Mouse (Mus musculus) E14TG2a.4 (cell line): ENCODE results near the gene Nsun7.

Experiments used
- CTCF ChIP-seq: conservative IDR thresholded peaks from 2 replicates; pipeline ENCODE4 v1.5.1; 2014; ENCODE audit warnings: low read length
- POU5F1 ChIP-seq: IDR thresholded peaks from 2 replicates; pipeline ENCODE4 v1.6.1; 2014; ENCODE audit warnings: low read length, borderline replicate concordance

DNA sequence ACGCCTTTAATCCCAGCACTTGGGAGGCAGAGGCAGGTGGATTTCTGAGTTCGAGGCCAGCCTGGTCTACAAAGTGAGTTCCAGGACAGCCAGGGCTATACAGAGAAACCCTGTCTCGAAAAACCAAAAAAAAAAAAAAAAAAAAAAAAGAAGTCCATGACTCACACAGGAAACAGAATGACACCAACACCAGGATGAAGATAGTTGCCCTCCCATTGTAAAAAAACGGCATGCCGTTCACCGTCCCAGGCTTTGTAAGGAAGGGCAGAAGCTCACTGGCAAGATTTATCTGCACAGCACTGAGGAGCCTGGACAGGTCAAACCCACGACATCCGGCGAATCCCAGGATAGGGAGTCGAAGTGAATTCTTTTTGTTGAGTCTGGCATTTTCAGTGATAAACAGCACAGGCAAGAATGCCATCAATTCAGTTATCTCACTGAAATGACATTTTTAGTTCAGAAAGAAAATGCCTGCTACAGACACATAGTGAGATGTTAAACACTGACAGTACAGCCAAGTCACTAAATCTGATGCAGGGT lies 13.7 kb upstream of the Nsun7 start:
- no peak for TF ChIP-seq CTCF
- TF ChIP-seq POU5F1 = no peak
